Mouse (Mus musculus): ENCODE data around the gene Btbd35f24.
"Not testable (repeated sequence)": the region's sequence is repeated elsewhere in the genome, so short reads cannot be mapped to it uniquely, and the experiment has no call there.

DNA sequence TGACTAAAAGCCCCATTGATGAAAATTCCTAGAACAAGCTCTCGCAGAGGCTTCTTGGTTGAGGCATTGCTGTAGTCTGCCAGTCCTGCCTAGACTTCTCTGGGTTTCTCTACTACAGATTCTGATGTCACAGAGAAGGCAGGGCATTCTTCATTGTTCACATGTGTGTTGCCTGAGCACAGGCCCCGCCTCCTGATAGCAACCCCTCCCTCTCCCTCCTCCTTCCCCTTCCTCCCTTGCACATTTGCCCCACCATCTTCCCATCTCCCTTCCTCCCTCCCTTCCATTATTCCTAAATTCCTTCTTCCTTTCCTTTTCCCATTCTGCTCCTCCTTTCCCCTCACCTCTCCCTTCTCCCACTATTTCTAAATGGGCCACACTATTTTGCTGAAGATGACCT lies at the start of gene Btbd35f24:
- not testable (repeated sequence) for TF ChIP-seq POLR2A (IDR thresholded peaks at IDR 0.05; ENCODE audit: insufficient read depth, low read depth, low read length); CTCF (IDR thresholded peaks at IDR 0.05); EP300 (IDR thresholded peaks at IDR 0.05; ENCODE audit: insufficient read depth, low read depth, low read length)
